Mouse (Mus musculus) kidney, embryonic 14.5 days (tissue): ENCODE measurements around the gene Gm10668. TPM values are rescaled to one million over a fixed set of nuclear protein-coding genes. Genes with fewer than 3 reads are reported as not detected.
"Not testable (repeated sequence)": the region's sequence is repeated elsewhere in the genome, so short reads cannot be mapped to it uniquely, and the experiment has no call there.

ENCODE experiments used
- ATAC-seq: fragments of 200-750 bp; cut with Nextera tagmentation; 2 replicates; pipeline ENCODE4 v1.8.0; 2017; ENCODE audit warnings: moderate number of reproducible peaks, mild to moderate bottlenecking, moderate TSS enrichment, moderate library complexity; ENCODE audit not compliant: low FRiP score, low TSS enrichment
- H3K27ac ChIP-seq: fragments of 300-500 bp; sonication (generic); 2 replicates; pipeline ENCODE4 v1.5.1; 2014; ENCODE audit warnings: low read depth, mild to moderate bottlenecking, low read length, moderate library complexity, mixed read lengths
- H3K27me3 ChIP-seq: fragments of 300-500 bp; sonication (generic); 2 replicates; pipeline ENCODE4 v1.6.1; 2014; ENCODE audit warnings: mild to moderate bottlenecking, low read length; ENCODE audit not compliant: control insufficient read depth, insufficient read depth
- H3K36me3 ChIP-seq: fragments of 300-500 bp; sonication (generic); 2 replicates; pipeline ENCODE4 v1.6.1; 2014; ENCODE audit warnings: low read length, mixed read lengths; ENCODE audit not compliant: control insufficient read depth, insufficient read depth
- H3K4me1 ChIP-seq: fragments of 300-500 bp; sonication (generic); 2 replicates; pipeline ENCODE4 v1.6.1; 2014; ENCODE audit warnings: low read length, mixed read lengths; ENCODE audit not compliant: control insufficient read depth, insufficient read depth
- H3K4me2 ChIP-seq: fragments of 300-500 bp; sonication (generic); replicated peaks from 2 replicates; pipeline ENCODE4 v1.6.1; 2014; ENCODE audit warnings: low read depth, mild to moderate bottlenecking, low read length
- H3K4me3 ChIP-seq: fragments of 300-500 bp; sonication (generic); 2 replicates; pipeline ENCODE4 v1.5.1; 2014; ENCODE audit warnings: mild to moderate bottlenecking, low read length
- H3K9ac ChIP-seq: fragments of 300-500 bp; sonication (generic); 2 replicates; pipeline ENCODE4 v1.6.1; 2014; ENCODE audit warnings: low read depth, mild to moderate bottlenecking, low read length, moderate library complexity
- H3K9me3 ChIP-seq: fragments of 300-500 bp; sonication (generic); 2 replicates; pipeline ENCODE4 v1.6.1; 2016; ENCODE audit warnings: low read length; ENCODE audit not compliant: control insufficient read depth
- WGBS: fragments of 180-500 bp; shearing (Covaris S2); extraction: QIAGEN DNeasy Blood & Tissue Kit; methylation state at CpG from one replicate; pipeline ENCODE4 v1.1.7; 2014; 5-methylcytosine and 5-hydroxymethylcytosine counted together
- polyA plus RNA-seq: library from polyadenylated mRNA; unstranded; fragments of >200 nt; fragmentation: Nextera tagmentation; extraction: Ambion mirVana; gene quantifications from 2 replicates; pipeline ENCODE4 v1.2.1, GENCODE M21; 2014

Gm10668 gene
- polyA plus RNA-seq, result not detected in 2 replicates

GRCm38 (mm10) chr7:20730524-20730923 is at the start of gene Gm10668:
Gene Gm10668, minus strand, starts transcription at chr7:20730624.
- not testable (repeated sequence) for H3K27ac ChIP-seq, ATAC-seq, H3K27me3 ChIP-seq, H3K4me3 ChIP-seq, H3K4me1 ChIP-seq, H3K9ac ChIP-seq, H3K4me2 ChIP-seq, H3K36me3 ChIP-seq, H3K9me3 ChIP-seq
- no CpG with 5 or more reads among the region's 1 CpGs for WGBS

GRCm38 (mm10) chr7:20770885-20771284 is 40.5 kb upstream of the Gm10668 start, which contains the start of gene Vmn1r112:
Gene Vmn1r112, plus strand, starts transcription at chr7:20771185.
- H3K4me1 ChIP-seq, H3K9me3 ChIP-seq, H3K36me3 ChIP-seq, H3K4me2 ChIP-seq, H3K27me3 ChIP-seq, H3K27ac ChIP-seq, ATAC-seq, H3K4me3 ChIP-seq, H3K9ac ChIP-seq: not testable (repeated sequence)
- no CpG with 5 or more reads among the region's 3 CpGs for WGBS

DNA sequence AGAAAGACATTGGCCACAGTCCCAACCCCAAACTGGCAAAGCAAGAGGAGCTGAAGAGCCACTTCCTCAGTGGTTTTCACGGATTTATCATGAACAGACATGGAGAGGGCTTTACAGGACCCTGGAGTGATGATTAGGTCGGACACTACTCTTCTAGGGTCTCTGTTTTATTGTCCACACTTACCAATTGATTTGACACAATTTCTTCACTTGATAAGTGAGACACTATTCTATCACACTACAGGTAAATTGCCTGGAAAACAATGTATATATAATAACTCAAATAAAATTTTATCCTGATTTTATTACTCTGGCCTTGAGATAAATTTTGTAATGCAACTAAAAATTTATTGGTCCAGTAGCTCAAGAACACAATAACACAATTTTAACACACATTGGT is 27.3 kb downstream of the Gm10668 start, which contains the start of gene Vmn1r111:
TSS of gene Vmn1r111 (minus strand) at position 101 of the 400 bp plus-strand sequence.
- ATAC-seq, H3K9me3 ChIP-seq, H3K36me3 ChIP-seq, H3K27me3 ChIP-seq, H3K4me3 ChIP-seq, H3K27ac ChIP-seq, H3K9ac ChIP-seq, H3K4me2 ChIP-seq, H3K4me1 ChIP-seq: not testable (repeated sequence)
- WGBS, result no CpG with 5 or more reads among the region's 2 CpGs

Other genes with a start within 250 kb of the Gm10668 start
- not detected in 2 replicates for gene Vmn1r103, start 220.1 kb downstream of the Gm10668 start, polyA plus RNA-seq
- gene Vmn1r104, start 196.8 kb downstream of the Gm10668 start, polyA plus RNA-seq, result not detected in 2 replicates
- not detected in 2 replicates for gene Gm5726, start 184.9 kb downstream of the Gm10668 start, polyA plus RNA-seq
- gene Gm4141, start 154.4 kb downstream of the Gm10668 start, polyA plus RNA-seq, result not detected in 2 replicates
- gene Gm4513, start 131.6 kb downstream of the Gm10668 start, polyA plus RNA-seq, result not detected in 2 replicates
- not detected in 2 replicates for gene Vmn1r107, start 61.7 kb downstream of the Gm10668 start, polyA plus RNA-seq
- not detected in 2 replicates for gene Vmn1r111, start 27.4 kb downstream of the Gm10668 start, polyA plus RNA-seq
- not detected in 2 replicates for gene Vmn1r112, start 40.6 kb upstream of the Gm10668 start, polyA plus RNA-seq
- not detected in 2 replicates for gene Vmn1r113, start 56.7 kb upstream of the Gm10668 start, polyA plus RNA-seq
- not detected in 2 replicates for gene Vmn1r114, start 81.6 kb upstream of the Gm10668 start, polyA plus RNA-seq
- not detected in 2 replicates for gene Vmn1r115, start 114.4 kb upstream of the Gm10668 start, polyA plus RNA-seq
- gene Vmn1r116, start 141.6 kb upstream of the Gm10668 start, polyA plus RNA-seq, result not detected in 2 replicates
- gene Vmn1r117, start 153.5 kb upstream of the Gm10668 start, polyA plus RNA-seq, result not detected in 2 replicates
- not detected in 2 replicates for gene Vmn1r118, start 181.7 kb upstream of the Gm10668 start, polyA plus RNA-seq